Mouse (Mus musculus) midbrain, embryonic 12.5 days (tissue): Measurements from ENCODE around the gene Cstf1. TPM values are rescaled to one million over a fixed set of nuclear protein-coding genes. Genes with fewer than 3 reads are reported as not detected.

Experiments
- ATAC-seq: fragments of 200-750 bp; cut with Nextera tagmentation; 2 replicates; pipeline ENCODE4 v1.8.0; 2017; ENCODE audit warnings: low read depth, moderate TSS enrichment, moderate library complexity; ENCODE audit not compliant: low FRiP score
- H3K27ac ChIP-seq: fragments of 300-500 bp; sonication (generic); replicated peaks from 2 replicates; pipeline ENCODE4 v1.5.1; 2016; ENCODE audit warnings: mild to moderate bottlenecking
- H3K27me3 ChIP-seq: fragments of 300-500 bp; sonication (generic); 2 replicates; pipeline ENCODE4 v1.6.1; 2016; ENCODE audit warnings: mild to moderate bottlenecking
- H3K36me3 ChIP-seq: fragments of 300-500 bp; sonication (generic); 2 replicates; pipeline ENCODE4 v1.6.1; 2016
- H3K4me1 ChIP-seq: fragments of 300-500 bp; sonication (generic); 2 replicates; pipeline ENCODE4 v1.6.1; 2016
- H3K4me2 ChIP-seq: fragments of 300-500 bp; sonication (generic); replicated peaks from 2 replicates; pipeline ENCODE4 v1.6.1; 2016; ENCODE audit warnings: mild to moderate bottlenecking, moderate library complexity
- H3K4me3 ChIP-seq: fragments of 300-500 bp; sonication (generic); 2 replicates; pipeline ENCODE4 v1.5.1; 2016; ENCODE audit warnings: mild to moderate bottlenecking
- H3K9ac ChIP-seq: fragments of 300-500 bp; sonication (generic); replicated peaks from 2 replicates; pipeline ENCODE4 v1.6.1; 2016; ENCODE audit warnings: mild to moderate bottlenecking, moderate library complexity
- H3K9me3 ChIP-seq: fragments of 300-500 bp; sonication (generic); 2 replicates; pipeline ENCODE4 v1.6.1; 2016; ENCODE audit warnings: mild to moderate bottlenecking
- WGBS: fragments of 180-500 bp; shearing (Covaris S2); methylation state at CpG from one replicate; pipeline ENCODE4 v1.1.7; 2016; 5-methylcytosine and 5-hydroxymethylcytosine counted together
- polyA plus RNA-seq: library from polyadenylated mRNA; unstranded; fragments of >200 nt; fragmentation: Nextera tagmentation; extraction: Ambion mirVana; gene quantifications from 2 replicates; pipeline ENCODE4 v1.2.1, GENCODE M21; 2016

Cstf1 gene
- polyA plus RNA-seq, 1 experiment from 2014 or later = 38.8 TPM

DNA sequence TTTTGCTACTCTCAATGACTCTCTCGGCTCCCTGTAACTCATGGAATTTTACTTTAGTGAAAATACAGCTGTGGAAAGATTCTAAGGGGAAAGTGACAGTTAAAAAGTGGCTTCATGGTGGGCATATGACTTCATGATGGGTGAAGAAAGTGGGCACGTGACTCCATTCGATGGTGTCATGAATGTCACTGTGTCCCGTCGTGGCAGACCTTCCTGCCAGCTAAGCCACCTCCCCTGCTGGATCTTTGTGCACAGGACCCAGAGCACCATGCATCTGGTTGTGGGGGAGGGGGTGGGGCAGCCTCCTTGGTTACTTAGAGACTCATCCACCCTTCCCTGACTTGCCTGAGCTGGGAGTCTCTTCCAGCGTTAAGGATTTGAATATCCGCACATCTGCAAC lies 33.8 kb downstream of the Cstf1 start:
- no peak overlapping the region for H3K4me3 ChIP-seq
- no peaks in the 10 kb centered on the region for H3K27me3 ChIP-seq
- no peaks in the 10 kb centered on the region for H3K36me3 ChIP-seq
- WGBS = 64% methylated on average over 7 of the region's 7 CpGs
- H3K9ac ChIP-seq = no peak overlapping the region
- no peaks in the 10 kb centered on the region for H3K9me3 ChIP-seq
- no peak overlapping the region for H3K27ac ChIP-seq
- H3K4me2 ChIP-seq = no peak overlapping the region
- ATAC-seq = no peak
- H3K4me1 ChIP-seq = no peaks in the 10 kb centered on the region

DNA sequence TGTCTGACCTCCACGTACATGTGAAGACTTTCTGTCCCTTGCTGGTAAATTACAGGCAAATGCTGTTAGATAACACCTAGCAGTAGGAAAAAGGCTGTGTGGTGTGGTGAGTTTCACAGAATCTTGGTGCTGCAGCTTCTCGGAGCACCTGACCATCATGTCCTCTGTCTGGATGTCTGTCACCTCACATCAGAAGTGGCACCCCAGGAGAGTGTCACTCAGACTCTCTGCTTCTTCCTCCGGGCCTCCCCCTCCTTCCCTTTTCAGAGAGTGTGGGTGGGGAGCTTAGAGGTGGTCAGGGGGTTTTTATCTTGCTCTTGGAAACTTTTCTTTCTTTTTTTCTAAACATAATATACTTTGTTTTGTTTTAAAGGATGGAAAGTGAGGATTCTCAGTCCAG lies 34.5 kb downstream of the Cstf1 start:
- no peaks in the 10 kb centered on the region for H3K36me3 ChIP-seq
- 74% methylated on average over 3 of the region's 3 CpGs for WGBS
- H3K4me1 ChIP-seq = no peaks in the 10 kb centered on the region
- H3K9me3 ChIP-seq = no peaks in the 10 kb centered on the region
- no peak overlapping the region for H3K9ac ChIP-seq
- H3K4me3 ChIP-seq = no peak overlapping the region
- H3K27me3 ChIP-seq = no peaks in the 10 kb centered on the region
- no peak for ATAC-seq
- no peak overlapping the region for H3K4me2 ChIP-seq
- no peak overlapping the region for H3K27ac ChIP-seq

DNA sequence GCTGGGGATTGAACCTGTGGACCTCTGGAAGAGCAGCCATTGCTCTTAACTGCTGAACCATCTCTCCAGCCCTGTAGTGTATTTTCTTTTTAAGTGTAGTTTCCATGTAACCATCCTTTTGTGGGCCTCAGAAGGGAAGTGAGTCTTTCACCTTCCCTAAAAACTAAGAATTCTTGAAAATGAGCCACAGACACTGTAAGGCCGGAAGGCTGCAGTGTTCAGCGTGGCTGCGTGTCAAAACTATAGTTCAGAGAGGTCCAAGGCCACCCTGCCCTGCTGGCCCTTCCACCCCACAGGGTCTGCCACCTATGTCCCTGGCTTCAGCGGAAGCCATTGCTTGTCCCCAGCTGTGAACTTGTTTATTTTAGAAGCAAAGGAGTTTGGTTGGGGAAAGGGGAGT lies 35.7 kb downstream of the Cstf1 start:
- ATAC-seq = no peak
- no peaks in the 10 kb centered on the region for H3K36me3 ChIP-seq
- no peak overlapping the region for H3K9ac ChIP-seq
- H3K27ac ChIP-seq = no peak overlapping the region
- 78% methylated on average over 4 of the region's 4 CpGs for WGBS
- no peaks in the 10 kb centered on the region for H3K9me3 ChIP-seq
- no peaks in the 10 kb centered on the region for H3K27me3 ChIP-seq
- H3K4me3 ChIP-seq = no peak overlapping the region
- H3K4me1 ChIP-seq = no peaks in the 10 kb centered on the region
- no peak overlapping the region for H3K4me2 ChIP-seq

GRCm38 (mm10) chr2:172407499-172407898 lies 37.0 kb downstream of the Cstf1 start:
- no peak for ATAC-seq
- no peaks in the 10 kb centered on the region for H3K9me3 ChIP-seq
- no peak overlapping the region for H3K4me3 ChIP-seq
- no peaks in the 10 kb centered on the region for H3K36me3 ChIP-seq
- no peak overlapping the region for H3K27ac ChIP-seq
- H3K27me3 ChIP-seq = no peaks in the 10 kb centered on the region
- H3K4me2 ChIP-seq = no peak overlapping the region
- whole genome bisulfite sequencing = 72% methylated on average over 2 of the region's 2 CpGs
- H3K9ac ChIP-seq = no peak overlapping the region
- H3K4me1 ChIP-seq = peaks cover 2% of the 10 kb centered on the region; the same call in 1 of the 2 replicates

- WGBS = 86% methylated on average over 2 of the region's 2 CpGs
- H3K9ac ChIP-seq = no peak overlapping the region
Measured at GRCm38 (mm10) chr2:172410686-172411085, 40.2 kb downstream of the Cstf1 start.

DNA sequence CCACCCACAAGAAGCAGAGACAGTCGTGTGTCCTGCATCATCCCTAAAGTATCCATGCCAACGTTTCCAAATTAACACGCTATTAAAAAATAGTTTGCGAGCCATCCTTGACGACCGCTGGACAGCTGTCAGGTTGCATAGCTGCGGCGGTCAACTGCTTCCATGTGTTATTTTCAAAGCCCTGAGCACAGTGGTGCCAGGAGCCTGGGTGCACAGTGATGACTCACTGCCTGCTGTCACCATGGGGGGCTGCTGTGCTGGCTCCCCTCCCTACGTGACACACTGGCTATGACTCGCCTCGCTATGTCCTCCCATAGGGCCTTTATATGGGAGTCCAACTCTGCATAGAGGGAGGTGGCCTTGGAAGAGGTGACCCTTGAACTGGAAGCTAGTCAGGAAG lies 40.6 kb downstream of the Cstf1 start:
- Histone ChIP-seq H3K27ac (no peak overlapping the region), H3K36me3 (no peaks in the 10 kb centered on the region), H3K9me3 (no peaks in the 10 kb centered on the region), H3K4me1 (peaks cover 4% of the 10 kb centered on the region; the same call in 1 of the 2 replicates), H3K4me2 (no peak overlapping the region), H3K4me3 (no peak overlapping the region), H3K27me3 (no peaks in the 10 kb centered on the region), H3K9ac (no peak overlapping the region)
- WGBS = 82% methylated on average over 11 of the region's 11 CpGs
- ATAC-seq = no peak

More at GRCm38 (mm10) chr2:172410686-172411085, 40.2 kb downstream of the Cstf1 start:
- Histone ChIP-seq H3K27me3 (no peaks in the 10 kb centered on the region), H3K36me3 (no peaks in the 10 kb centered on the region), H3K4me2 (no peak overlapping the region), H3K4me1 (peaks cover 4% of the 10 kb centered on the region; the same call in 1 of the 2 replicates), H3K27ac (no peak overlapping the region), H3K4me3 (no peak overlapping the region), H3K9me3 (no peaks in the 10 kb centered on the region)
- no peak for ATAC-seq

DNA sequence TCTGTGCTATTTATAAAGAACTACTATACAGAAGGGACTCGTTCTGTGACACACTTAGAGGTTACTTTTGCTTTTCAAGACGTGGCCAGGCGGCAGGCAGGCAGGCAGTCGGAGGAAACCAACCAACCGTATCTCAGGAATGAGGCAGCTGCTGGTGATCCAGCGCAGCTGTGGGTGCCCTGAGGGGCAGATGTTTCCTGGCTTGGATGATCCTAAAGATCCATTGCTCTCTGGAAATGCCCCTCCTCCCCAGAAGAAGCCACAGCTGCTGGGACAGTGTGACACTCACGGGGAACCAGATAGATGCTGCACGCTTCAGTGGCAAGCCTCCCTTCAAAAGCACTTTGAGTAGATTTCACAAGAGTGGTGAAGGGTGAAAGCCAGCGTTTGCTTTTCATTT lies 42.0 kb downstream of the Cstf1 start:
- no peaks in the 10 kb centered on the region for H3K9me3 ChIP-seq
- no peak overlapping the region for H3K4me3 ChIP-seq
- ATAC-seq = no peak
- 10% methylated on average over 9 of the region's 9 CpGs for WGBS
- no peaks in the 10 kb centered on the region for H3K36me3 ChIP-seq
- no peak overlapping the region for H3K9ac ChIP-seq
- H3K4me1 ChIP-seq = peaks cover 4% of the 10 kb centered on the region; the same call in 1 of the 2 replicates
- H3K4me2 ChIP-seq = no peak overlapping the region; the same call in 1 of the 2 replicates
- H3K27me3 ChIP-seq = no peaks in the 10 kb centered on the region
- no peak overlapping the region for H3K27ac ChIP-seq

- H3K9ac ChIP-seq = no peak overlapping the region
- no peak overlapping the region for H3K4me3 ChIP-seq
- no peak overlapping the region for H3K4me2 ChIP-seq
- ATAC-seq = no peak
- H3K9me3 ChIP-seq = no peaks in the 10 kb centered on the region
- no peaks in the 10 kb centered on the region for H3K36me3 ChIP-seq
- H3K27me3 ChIP-seq = no peaks in the 10 kb centered on the region
- H3K27ac ChIP-seq = no peak overlapping the region
- peaks cover 4% of the 10 kb centered on the region; the same call in 1 of the 2 replicates for H3K4me1 ChIP-seq
- 23% methylated on average over 4 of the region's 4 CpGs for WGBS
Measured at GRCm38 (mm10) chr2:172413273-172413672, 42.8 kb downstream of the Cstf1 start.

DNA sequence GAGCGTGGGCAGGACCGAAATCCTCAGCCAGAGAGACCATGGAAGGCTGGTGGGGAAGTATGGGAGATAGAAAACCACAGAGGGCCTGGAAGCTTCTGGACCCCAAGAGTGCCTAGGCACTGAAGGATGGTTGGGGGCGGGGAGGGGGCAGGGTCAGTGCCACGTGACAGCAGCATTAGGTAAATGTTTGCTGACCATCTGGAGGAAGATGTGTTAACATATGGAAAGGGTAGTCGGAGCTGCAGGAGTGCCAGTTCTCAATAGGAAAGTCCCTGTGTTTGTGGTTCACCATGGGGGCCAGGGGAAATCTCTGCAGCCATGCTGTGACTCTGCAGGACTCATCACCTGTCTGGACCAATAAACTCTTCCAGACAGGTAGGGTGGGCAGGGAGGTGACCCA lies 43.4 kb downstream of the Cstf1 start:
- H3K27me3 ChIP-seq = no peaks in the 10 kb centered on the region
- no peaks in the 10 kb centered on the region for H3K36me3 ChIP-seq
- H3K4me3 ChIP-seq = no peak overlapping the region
- peaks cover 4% of the 10 kb centered on the region; the same call in 1 of the 2 replicates for H3K4me1 ChIP-seq
- no peak overlapping the region for H3K27ac ChIP-seq
- H3K9me3 ChIP-seq = no peaks in the 10 kb centered on the region
- WGBS = 63% methylated on average over 5 of the region's 5 CpGs
- ATAC-seq = no peak
- no peak overlapping the region for H3K9ac ChIP-seq
- no peak overlapping the region for H3K4me2 ChIP-seq

DNA sequence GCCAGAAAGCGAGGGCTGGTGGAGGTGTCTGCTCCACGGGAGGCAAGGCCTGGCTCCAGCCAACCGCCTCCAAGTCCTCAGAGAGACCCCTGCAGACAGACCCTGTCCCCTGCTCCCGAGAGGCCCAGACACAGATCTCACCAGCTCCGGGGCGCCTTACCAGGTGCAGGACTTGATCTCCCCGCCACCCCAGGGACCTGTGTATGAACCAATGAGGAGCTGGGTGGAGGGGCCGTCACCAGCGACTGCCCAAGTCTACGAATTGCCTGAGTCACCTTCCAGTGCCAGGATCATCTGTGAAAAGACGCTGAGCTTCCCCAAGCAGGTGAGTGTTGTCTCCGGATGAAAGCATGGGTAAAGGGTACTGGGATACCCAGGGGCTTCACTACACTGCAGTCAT lies 45.7 kb downstream of the Cstf1 start:
- H3K4me1 ChIP-seq = peaks cover 4% of the 10 kb centered on the region; the same call in 1 of the 2 replicates
- H3K4me2 ChIP-seq = no peak overlapping the region
- H3K27ac ChIP-seq = no peak overlapping the region
- ATAC-seq = no peak
- no peak overlapping the region for H3K9ac ChIP-seq
- no peaks in the 10 kb centered on the region for H3K27me3 ChIP-seq
- H3K4me3 ChIP-seq = no peak overlapping the region
- 51% methylated on average over 12 of the region's 12 CpGs for WGBS
- H3K9me3 ChIP-seq = no peaks in the 10 kb centered on the region
- no peaks in the 10 kb centered on the region for H3K36me3 ChIP-seq

DNA sequence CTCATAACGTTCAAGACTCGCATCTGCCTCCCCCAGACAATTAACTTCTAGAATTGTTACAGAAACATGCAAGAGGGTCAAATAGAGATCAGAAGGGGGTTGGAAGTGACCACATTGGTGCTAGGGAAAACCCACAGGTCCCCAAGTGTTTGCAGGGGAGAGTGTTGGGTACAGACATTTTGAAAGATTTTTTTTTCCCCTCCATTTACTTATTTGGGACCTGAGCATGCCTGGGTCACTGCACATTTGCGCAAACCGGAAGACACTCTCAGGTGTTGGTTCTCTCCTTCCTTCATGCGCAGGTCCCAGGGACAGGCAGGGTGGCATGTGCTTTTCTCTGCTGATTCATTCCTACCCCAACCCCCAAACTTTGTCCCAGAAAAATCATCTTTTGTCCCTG lies 46.4 kb downstream of the Cstf1 start:
- Histone ChIP-seq H3K27ac (no peak overlapping the region), H3K4me1 (peaks cover 4% of the 10 kb centered on the region; the same call in 1 of the 2 replicates), H3K27me3 (no peaks in the 10 kb centered on the region), H3K9ac (no peak overlapping the region), H3K36me3 (no peaks in the 10 kb centered on the region), H3K4me3 (no peak overlapping the region), H3K9me3 (no peaks in the 10 kb centered on the region), H3K4me2 (no peak overlapping the region)
- 84% methylated on average over 5 of the region's 5 CpGs for WGBS
- no peak for ATAC-seq

GRCm38 (mm10) chr2:172418208-172418607 lies 47.7 kb downstream of the Cstf1 start:
- Histone ChIP-seq H3K27me3 (no peaks in the 10 kb centered on the region), H3K4me1 (no peaks in the 10 kb centered on the region), H3K4me3 (no peak overlapping the region), H3K9ac (no peak overlapping the region), H3K36me3 (no peaks in the 10 kb centered on the region), H3K9me3 (no peaks in the 10 kb centered on the region), H3K27ac (no peak overlapping the region), H3K4me2 (no peak overlapping the region)
- WGBS = 88% methylated on average over 5 of the region's 5 CpGs
- no peak for ATAC-seq

GRCm38 (mm10) chr2:172430609-172431008 lies 60.1 kb downstream of the Cstf1 start:
- Histone ChIP-seq H3K4me1 (no peaks in the 10 kb centered on the region), H3K27me3 (no peaks in the 10 kb centered on the region), H3K4me3 (no peak overlapping the region), H3K4me2 (no peak overlapping the region), H3K27ac (no peak overlapping the region), H3K9ac (no peak overlapping the region), H3K9me3 (no peaks in the 10 kb centered on the region), H3K36me3 (no peaks in the 10 kb centered on the region)
- 82% methylated on average over 1 of the region's 1 CpGs for WGBS
- ATAC-seq = no peak
